Mouse (Mus musculus) MEL (cell line): ENCODE results near the gene Trp73. TPM values are rescaled to one million over a fixed set of nuclear protein-coding genes. Genes with fewer than 3 reads are reported as not detected.

Source experiments
- DNase-seq: peaks from one replicate; pipeline ENCODE4 v3.0.0; 2011; ENCODE audit warnings: low read depth, low spot score
- H3K27ac ChIP-seq: 2 replicates; pipeline ENCODE4 v1.5.1; 2012; ENCODE audit warnings: low read depth, mild to moderate bottlenecking, control low read depth, low read length, moderate library complexity; ENCODE audit not compliant: control insufficient read depth
- H3K27me3 ChIP-seq, 2 experiments: fragments of 150-350 bp in 1 of 2; sonication (generic) in 1 of 2; 2 replicates each; pipeline ENCODE4 v1.6.1; 2012; ENCODE audit warnings: low read length in 2 of 2, mild to moderate bottlenecking in 2 of 2, improper control_type of control experiment in 1 of 2, moderate library complexity in 1 of 2; ENCODE audit not compliant: insufficient read depth in 2 of 2, control insufficient read depth in 1 of 2
- H3K36me3 ChIP-seq, 2 experiments: 2 replicates each; pipeline ENCODE4 v1.6.1; 2012 to 2014; ENCODE audit warnings: low read length in 2 of 2, improper control_type of control experiment in 1 of 2, inconsistent platforms in 1 of 2, mild to moderate bottlenecking in 1 of 2; ENCODE audit not compliant: insufficient read depth in 2 of 2, control insufficient read depth in 1 of 2
- H3K4me1 ChIP-seq, 2 experiments: fragments of 150-350 bp in 1 of 2; sonication (generic) in 1 of 2; 2 replicates each; pipeline ENCODE4 v1.6.1; 2012; ENCODE audit warnings: low read length in 2 of 2, improper control_type of control experiment in 1 of 2, mild to moderate bottlenecking in 1 of 2; ENCODE audit not compliant: insufficient read depth in 2 of 2, control insufficient read depth in 1 of 2
- H3K4me3 ChIP-seq, 2 experiments: fragments of 150-350 bp in 1 of 2; sonication (generic) in 1 of 2; 2 replicates each; pipeline ENCODE4 v1.5.1; 2012; ENCODE audit warnings: low read depth in 2 of 2, low read length in 2 of 2, mild to moderate bottlenecking in 2 of 2, moderate library complexity in 2 of 2, control low read depth in 1 of 2, improper control_type of control experiment in 1 of 2; ENCODE audit not compliant: control insufficient read depth in 1 of 2, insufficient read depth in 1 of 2
- H3K79me2 ChIP-seq: 2 replicates; pipeline ENCODE4 v1.6.1; 2012; ENCODE audit warnings: mild to moderate bottlenecking, low read length, moderate library complexity; ENCODE audit not compliant: control insufficient read depth, poor library complexity, insufficient read depth
- H3K9ac ChIP-seq: 2 replicates; pipeline ENCODE4 v1.6.1; 2012; ENCODE audit warnings: low read depth, mild to moderate bottlenecking, control low read depth, low read length, moderate library complexity; ENCODE audit not compliant: control insufficient read depth, poor library complexity, severe bottlenecking
- H3K9me3 ChIP-seq: fragments of 150-350 bp; sonication (generic); replicated peaks from 2 replicates; pipeline ENCODE4 v1.6.1; 2012; ENCODE audit warnings: mild to moderate bottlenecking, low read length, improper control_type of control experiment, moderate library complexity; ENCODE audit not compliant: insufficient read depth
- BHLHE40 ChIP-seq: IDR thresholded peaks from 2 replicates; pipeline ENCODE4 v1.6.1; 2012; ENCODE audit warnings: low read depth, mild to moderate bottlenecking, inconsistent platforms, low read length, improper control_type of control experiment, borderline replicate concordance
- CHD2 ChIP-seq: IDR thresholded peaks from 2 replicates; pipeline ENCODE4 v1.6.1; 2011; ENCODE audit warnings: low read length, improper control_type of control experiment
- ELF1 ChIP-seq: IDR thresholded peaks from 2 replicates; pipeline ENCODE4 v1.6.1; 2014; ENCODE audit warnings: low read depth, mild to moderate bottlenecking, inconsistent platforms, low read length, improper control_type of control experiment, moderate library complexity
- EP300 ChIP-seq, 2 experiments: IDR thresholded peaks; 2 replicates each; pipeline ENCODE4 v1.6.1; 2011; ENCODE audit warnings: improper control_type of control experiment in 2 of 2, low read length in 2 of 2, low read depth in 1 of 2, mild to moderate bottlenecking in 1 of 2
- GABPA ChIP-seq: IDR thresholded peaks from 2 replicates; pipeline ENCODE4 v1.6.1; 2012; ENCODE audit warnings: low read depth, mild to moderate bottlenecking, inconsistent platforms, low read length, improper control_type of control experiment, moderate library complexity
- GATA1 ChIP-seq: IDR thresholded peaks from 2 replicates; pipeline ENCODE4 v1.6.1; 2011; ENCODE audit warnings: low read depth, low read length, improper control_type of control experiment
- HCFC1 ChIP-seq: IDR thresholded peaks from 2 replicates; pipeline ENCODE4 v1.6.1; 2012; ENCODE audit warnings: low read depth, mild to moderate bottlenecking, inconsistent platforms, low read length, improper control_type of control experiment, moderate library complexity
- KAT2A ChIP-seq: conservative IDR thresholded peaks from 2 replicates; pipeline ENCODE4 v1.6.1; 2012; ENCODE audit warnings: low read depth, low read length, improper control_type of control experiment, inconsistent platforms
- MAX ChIP-seq: IDR thresholded peaks from 2 replicates; pipeline ENCODE4 v1.6.1; 2011; ENCODE audit warnings: low read length, improper control_type of control experiment
- MAZ ChIP-seq: IDR thresholded peaks from 2 replicates; pipeline ENCODE4 v1.6.1; 2012; ENCODE audit warnings: low read depth, mild to moderate bottlenecking, inconsistent platforms, low read length, improper control_type of control experiment
- MEF2A ChIP-seq: IDR thresholded peaks from 2 replicates; pipeline ENCODE4 v1.6.1; 2014; ENCODE audit warnings: low read depth, mild to moderate bottlenecking, inconsistent platforms, low read length, improper control_type of control experiment; ENCODE audit not compliant: poor library complexity, insufficient replicate concordance, severe bottlenecking; ENCODE audit errors: extremely low read depth
- MXI1 ChIP-seq: IDR thresholded peaks from 2 replicates; pipeline ENCODE4 v1.6.1; 2011; ENCODE audit warnings: mild to moderate bottlenecking, low read depth, low read length, improper control_type of control experiment
- MYC ChIP-seq: IDR thresholded peaks from 2 replicates; pipeline ENCODE4 v1.6.1; 2011; ENCODE audit warnings: low read depth, mild to moderate bottlenecking, low read length, improper control_type of control experiment, moderate library complexity
- NELFE ChIP-seq: IDR thresholded peaks from 2 replicates; pipeline ENCODE4 v1.6.1; 2011; ENCODE audit warnings: low read depth, low read length, improper control_type of control experiment
- POLR2A ChIP-seq, 2 experiments: IDR thresholded peaks; 2 replicates each; pipeline ENCODE4 v1.6.1; 2011 to 2012; ENCODE audit warnings: low read length in 2 of 2, mild to moderate bottlenecking in 2 of 2, control low read depth in 1 of 2, improper control_type of control experiment in 1 of 2, low read depth in 1 of 2, moderate library complexity in 1 of 2; ENCODE audit not compliant: control insufficient read depth in 1 of 2, insufficient read depth in 1 of 2, poor library complexity in 1 of 2
- POLR2AphosphoS2 ChIP-seq: IDR thresholded peaks from 2 replicates; pipeline ENCODE4 v1.6.1; 2011; ENCODE audit warnings: low read length, improper control_type of control experiment
- RAD21 ChIP-seq: IDR thresholded peaks from 2 replicates; pipeline ENCODE4 v1.6.1; 2011; ENCODE audit warnings: mild to moderate bottlenecking, low read depth, low read length, improper control_type of control experiment
- RCOR1 ChIP-seq: IDR thresholded peaks from 2 replicates; pipeline ENCODE4 v1.6.1; 2012; ENCODE audit warnings: low read depth, mild to moderate bottlenecking, inconsistent platforms, low read length, improper control_type of control experiment
- TAL1 ChIP-seq: IDR thresholded peaks from 2 replicates; pipeline ENCODE4 v1.6.1; 2012; ENCODE audit warnings: mild to moderate bottlenecking, inconsistent platforms, low read length, moderate library complexity, mixed read lengths
- TBP ChIP-seq: IDR thresholded peaks from 2 replicates; pipeline ENCODE4 v1.8.0; 2011; ENCODE audit warnings: low read depth, low read length, improper control_type of control experiment
- TCF12 ChIP-seq: IDR thresholded peaks from 2 replicates; pipeline ENCODE4 v1.6.1; 2014; ENCODE audit warnings: low read depth, mild to moderate bottlenecking, inconsistent platforms, low read length, improper control_type of control experiment, moderate library complexity
- USF2 ChIP-seq, 2 experiments: IDR thresholded peaks; 2 replicates each; pipeline ENCODE4 v1.6.1; 2011 to 2012; ENCODE audit warnings: improper control_type of control experiment in 2 of 2, low read length in 2 of 2, borderline replicate concordance in 1 of 2, inconsistent platforms in 1 of 2, low read depth in 1 of 2, mild to moderate bottlenecking in 1 of 2; ENCODE audit not compliant: insufficient read depth in 1 of 2
- ZKSCAN1 ChIP-seq: IDR thresholded peaks from 2 replicates; pipeline ENCODE4 v1.6.1; 2012; ENCODE audit warnings: low read depth, mild to moderate bottlenecking, inconsistent platforms, low read length, improper control_type of control experiment, moderate library complexity
- polyA plus RNA-seq, 2 experiments: library from polyadenylated mRNA; stranded (reverse) in 1 of 2; unstranded in 1 of 2; fragments of >175 nt in 1 of 2; fragments of >200 nt in 1 of 2; gene quantifications; 2 replicates each; pipeline versions ENCODE4 v1.2.1 to v1.2.4; 2012; ENCODE audit warnings: low replicate concordance in 2 of 2, low read depth in 1 of 2; ENCODE audit not compliant: insufficient read length in 2 of 2, insufficient read depth in 1 of 2, missing spikeins in 1 of 2
- total RNA-seq: library from RNA; depleted of rRNA; stranded (reverse); fragments of 300-350 nt; gene quantifications from 2 replicates; pipeline ENCODE4 v1.2.3, GENCODE M21; 2012

The Trp73 gene
- total and polyA plus RNA-seq, 3 experiments, result 0.03 to 0.04 TPM; not detected in 1

- no peak for DNase-seq
- Histone ChIP-seq H3K4me3 (no peak overlapping the region), H3K9me3 (no peaks in the 10 kb centered on the region), H3K36me3 (peaks cover 2 to 6% of the 10 kb centered on the region in 2 experiments; a peak in 2 of 4 replicates), H3K4me1 (no peaks in the 10 kb centered on the region), H3K79me2 (peaks cover 3% of the 10 kb centered on the region), H3K27me3 (no peaks in the 10 kb centered on the region), H3K27ac (no peak overlapping the region), H3K9ac (no peak overlapping the region)
- TF ChIP-seq CHD2 (no peak), MYC (no peak), HCFC1 (no peak), GABPA (no peak), MAX (no peak), RAD21 (no peak), RCOR1 (no peak), MXI1 (no peak), MAZ (no peak), POLR2A (IDR thresholded peaks at IDR 0.05; ENCODE audit: control insufficient read depth in 1 of 2, insufficient read depth in 1 of 2, low read depth in 1 of 2, low read length in 2 of 2, poor library complexity in 1 of 2) (no peak; a peak in 1 of 4 replicates), ZKSCAN1 (no peak), EP300 (IDR thresholded peaks at IDR 0.05; ENCODE audit: low read depth in 1 of 2, low read length in 2 of 2) (no peak), KAT2A (no peak), MEF2A (no peak), USF2 (IDR thresholded peaks at IDR 0.05; ENCODE audit: borderline replicate concordance in 1 of 2, insufficient read depth in 1 of 2, low read depth in 1 of 2, low read length in 2 of 2) (no peak), BHLHE40 (no peak), TCF12 (no peak)
Observed at GRCm38 (mm10) chr4:154156050-154156449, 16.0 kb upstream of the Trp73 start.

GRCm38 (mm10) chr4:154154104-154154503 lies 14.1 kb upstream of the Trp73 start:
- TF ChIP-seq ZKSCAN1, result no peak
- TF ChIP-seq MXI1, result no peak
- no peak for TF ChIP-seq POLR2AphosphoS2
- no peak for TF ChIP-seq ELF1
- TF ChIP-seq TAL1, result no peak
- no peak for TF ChIP-seq GABPA
- no peak for TF ChIP-seq NELFE
- TF ChIP-seq TBP, result no peak
- no peak for TF ChIP-seq RCOR1
- TF ChIP-seq GATA1, result no peak
- peaks cover 0 to 3% of the 10 kb centered on the region in 2 experiments; a peak in 1 of 4 replicates for H3K36me3 ChIP-seq
- H3K9ac ChIP-seq, result no peak overlapping the region
- no peaks in the 10 kb centered on the region for H3K27me3 ChIP-seq
- H3K4me1 ChIP-seq, result no peaks in the 10 kb centered on the region
- no peaks in the 10 kb centered on the region for H3K79me2 ChIP-seq
- H3K9me3 ChIP-seq, result no peaks in the 10 kb centered on the region
- H3K27ac ChIP-seq, result no peak overlapping the region
- no peak overlapping the region for H3K4me3 ChIP-seq
- DNase-seq, result no peak
